ENCODE assay signal across 29 mouse cellular contexts in the genomic region with DNA sequence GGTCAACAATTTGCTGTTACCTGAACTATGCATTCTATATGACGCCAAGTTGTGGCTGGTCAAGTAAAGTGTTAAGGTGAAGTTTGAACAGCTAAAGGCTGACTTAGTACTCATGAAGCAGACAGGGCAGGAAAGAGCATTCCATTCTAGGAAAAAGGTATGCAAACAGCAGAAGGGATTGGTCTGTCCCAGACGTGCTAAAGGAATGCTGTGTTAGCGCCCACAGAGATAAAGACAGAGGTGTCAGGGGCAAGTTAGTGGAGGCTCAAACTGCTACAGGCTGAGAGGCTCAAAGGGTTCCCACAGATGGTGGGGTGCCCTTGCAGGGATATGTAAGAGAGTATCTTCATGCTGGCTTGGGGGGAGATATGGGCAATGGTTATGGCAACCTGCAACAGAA. TPM values are rescaled to one million over a fixed set of nuclear protein-coding genes. Genes with fewer than 3 reads are reported as not detected.
"Had no signal": no experiment of that assay in that cellular context is flagged by ENCODE, and none has a peak within 500 bp of the region (broad histone marks: within the 10 kb centered on the region; RNA-seq: fewer than 3 reads in every experiment).

No protein-coding gene starts in this region.

- H3K4me2 ChIP-seq: liver, embryonic 13.5 days; midbrain, embryonic 12.5 days; midbrain, embryonic 15.5 days; neural tube, embryonic 12.5 days; neural tube, embryonic 15.5 days had no signal

- H3K27ac ChIP-seq: kidney, postnatal 0 days; layer of hippocampus, adult 2 months; left cerebral cortex, adult 2 months; liver, embryonic 13.5 days; macrophage; midbrain, embryonic 12.5 days; midbrain, embryonic 15.5 days; neural tube, embryonic 12.5 days; neural tube, embryonic 15.5 days had no signal

- DNase-seq: kidney, postnatal 25 days; layer of hippocampus, adult 9-11 months; liver, embryonic 13.5 days; lung, adult 2 months; lung, postnatal 10 days; right cerebral cortex, postnatal 25 days; thymus, adult 18-20 months; thymus, postnatal 36 days had no signal

- H3K36me3 ChIP-seq: liver, embryonic 13.5 days; midbrain, embryonic 12.5 days; midbrain, embryonic 15.5 days; neural tube, embryonic 12.5 days; neural tube, embryonic 15.5 days had no signal

- H3K4me3 ChIP-seq: layer of hippocampus, adult 2 months; left cerebral cortex, adult 2 months; liver, embryonic 13.5 days; midbrain, embryonic 12.5 days; midbrain, embryonic 15.5 days; neural tube, embryonic 12.5 days; neural tube, embryonic 15.5 days had no signal

- H3K27me3 ChIP-seq: liver, embryonic 13.5 days; midbrain, embryonic 12.5 days; midbrain, embryonic 15.5 days; neural tube, embryonic 12.5 days; neural tube, embryonic 15.5 days had no signal

- H3K4me1 ChIP-seq: liver, embryonic 13.5 days; midbrain, embryonic 12.5 days; midbrain, embryonic 15.5 days; neural tube, embryonic 12.5 days; neural tube, embryonic 15.5 days had no signal

- H3K9ac ChIP-seq: liver, embryonic 13.5 days; midbrain, embryonic 12.5 days; midbrain, embryonic 15.5 days; neural tube, embryonic 12.5 days; neural tube, embryonic 15.5 days had no signal

- H3K9me3 ChIP-seq: liver, embryonic 13.5 days; midbrain, embryonic 12.5 days; midbrain, embryonic 15.5 days; neural tube, embryonic 12.5 days; neural tube, embryonic 15.5 days had no signal

- ATAC-seq: midbrain, embryonic 15.5 days had no signal

RNA-seq across cellular contexts. Expression of gene A630023A22Rik, which starts 1.3 kb away (rescaled TPM):
- total RNA-seq: layer of hippocampus, adult 2 months; layer of hippocampus, postnatal 25 days; left cerebral cortex, adult 2 months; left cerebral cortex, postnatal 10 days; left cerebral cortex, postnatal 36 days; liver, adult 2 months; megakaryocyte, adult 5-6 weeks had no signal
- polyA plus RNA-seq: kidney, embryonic 14.5 days; kidney, postnatal 0 days; large intestine, adult 2 months; limb, embryonic 11.5 days; limb, embryonic 14.5 days; liver, adult 2 months; liver, embryonic 13.5 days; liver, embryonic 16.5 days; lung, adult 2 months; macrophage; midbrain, embryonic 12.5 days; midbrain, embryonic 15.5 days; neural tube, embryonic 12.5 days; spleen, adult 2 months had no signal

RNA-seq across cellular contexts. Expression of gene Anxa8, which starts 18.1 kb away (rescaled TPM):
- total RNA-seq: liver, adult 2 months; megakaryocyte, adult 5-6 weeks had no signal
- polyA plus RNA-seq: liver, adult 2 months; macrophage had no signal

RNA-seq across cellular contexts. Expression of gene Npy4r, which starts 48.4 kb away (rescaled TPM):
- total RNA-seq: layer of hippocampus, adult 2 months; layer of hippocampus, postnatal 25 days; left cerebral cortex, adult 2 months; left cerebral cortex, postnatal 10 days; left cerebral cortex, postnatal 36 days; megakaryocyte, adult 5-6 weeks had no signal
- polyA plus RNA-seq: limb, embryonic 11.5 days; liver, adult 2 months; liver, embryonic 13.5 days; liver, embryonic 16.5 days; macrophage; midbrain, embryonic 12.5 days had no signal

RNA-seq across cellular contexts. Expression of gene Antxrl, which starts 51.3 kb away (rescaled TPM):
- total RNA-seq: layer of hippocampus, adult 2 months; layer of hippocampus, postnatal 25 days; left cerebral cortex, adult 2 months; left cerebral cortex, postnatal 10 days; left cerebral cortex, postnatal 36 days; liver, adult 2 months; megakaryocyte, adult 5-6 weeks had no signal
- polyA plus RNA-seq: kidney, embryonic 14.5 days; kidney, postnatal 0 days; large intestine, adult 2 months; limb, embryonic 11.5 days; limb, embryonic 14.5 days; liver, adult 2 months; liver, embryonic 13.5 days; liver, embryonic 16.5 days; lung, adult 2 months; macrophage; midbrain, embryonic 12.5 days; midbrain, embryonic 15.5 days; neural tube, embryonic 12.5 days; neural tube, embryonic 15.5 days; spleen, adult 2 months; stomach, embryonic 16.5 days; urinary bladder, adult 2 months had no signal
